Mouse (Mus musculus) brain, embryonic 18.5 days (tissue): ENCODE results near the gene Ccdc71.

Experiments used
- DNase-seq: peaks from one replicate; pipeline ENCODE4 v3.0.0-alpha.2; 2012; ENCODE audit warnings: low read depth, low spot score

Ccdc71 gene

DNA sequence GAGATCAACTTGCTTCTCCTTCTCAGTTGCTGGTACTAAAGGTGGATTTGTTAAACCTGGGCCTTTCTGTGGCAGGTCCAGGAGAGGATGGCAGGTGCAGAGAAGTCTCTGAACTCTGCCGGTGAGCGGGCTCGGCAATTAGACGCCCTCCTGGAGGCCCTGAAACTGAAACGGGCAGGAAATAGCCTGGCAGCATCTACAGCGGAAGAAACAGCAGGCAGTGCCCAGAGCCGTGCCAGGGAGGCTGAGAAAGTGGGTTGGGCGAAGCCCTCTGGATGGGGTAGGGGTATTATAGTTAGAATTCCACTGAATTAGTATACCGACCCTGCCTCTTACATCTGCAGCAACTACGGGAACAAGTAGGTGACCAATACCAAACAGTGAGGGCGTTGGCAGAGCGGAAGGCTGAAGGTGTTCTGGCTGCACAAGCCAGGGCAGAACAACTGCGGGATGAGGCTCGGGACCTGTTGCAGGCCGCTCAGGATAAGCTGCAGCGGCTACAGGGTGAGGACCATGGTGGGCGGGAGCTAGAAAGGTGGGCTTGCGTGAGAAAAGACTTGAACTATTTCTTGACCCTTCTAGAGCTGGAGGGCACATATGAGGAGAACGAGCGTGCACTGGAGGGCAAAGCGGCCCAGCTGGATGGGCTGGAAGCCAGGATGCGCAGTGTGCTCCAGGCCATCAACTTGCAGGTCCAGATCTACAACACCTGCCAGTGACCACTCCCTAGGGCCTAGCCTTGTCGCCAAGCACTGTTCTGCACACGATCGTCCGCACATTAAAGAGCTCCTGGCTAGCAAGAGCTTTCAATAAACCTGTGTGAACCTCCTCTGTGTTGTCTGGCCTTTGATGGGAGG, 29.6 kb downstream of the Ccdc71 start:
- no peak for DNase-seq

- peak; percentile 92 for DNase-seq
Measured at GRCm38 (mm10) chr9:108490559-108491285, 30.4 kb downstream of the Ccdc71 start, which contains the start of gene Usp19. TSS of gene Usp19 (plus strand) at chr9:108490602.

DNA sequence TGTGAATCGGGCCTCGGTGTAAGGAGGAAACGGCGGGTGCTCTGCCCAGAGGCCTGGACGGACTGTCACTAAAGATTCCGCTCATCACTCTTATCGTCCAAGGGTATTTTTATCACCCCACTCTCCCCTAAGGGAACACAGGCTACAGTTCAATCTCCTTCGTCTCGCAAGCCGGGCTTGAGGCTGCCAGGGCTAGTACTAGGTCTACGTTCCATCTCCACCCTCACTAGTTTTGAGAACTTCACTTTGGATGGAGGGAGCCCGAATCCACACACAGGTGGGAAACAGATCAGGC, 30.9 kb downstream of the Ccdc71 start:
- DNase-seq = no peak

DNA sequence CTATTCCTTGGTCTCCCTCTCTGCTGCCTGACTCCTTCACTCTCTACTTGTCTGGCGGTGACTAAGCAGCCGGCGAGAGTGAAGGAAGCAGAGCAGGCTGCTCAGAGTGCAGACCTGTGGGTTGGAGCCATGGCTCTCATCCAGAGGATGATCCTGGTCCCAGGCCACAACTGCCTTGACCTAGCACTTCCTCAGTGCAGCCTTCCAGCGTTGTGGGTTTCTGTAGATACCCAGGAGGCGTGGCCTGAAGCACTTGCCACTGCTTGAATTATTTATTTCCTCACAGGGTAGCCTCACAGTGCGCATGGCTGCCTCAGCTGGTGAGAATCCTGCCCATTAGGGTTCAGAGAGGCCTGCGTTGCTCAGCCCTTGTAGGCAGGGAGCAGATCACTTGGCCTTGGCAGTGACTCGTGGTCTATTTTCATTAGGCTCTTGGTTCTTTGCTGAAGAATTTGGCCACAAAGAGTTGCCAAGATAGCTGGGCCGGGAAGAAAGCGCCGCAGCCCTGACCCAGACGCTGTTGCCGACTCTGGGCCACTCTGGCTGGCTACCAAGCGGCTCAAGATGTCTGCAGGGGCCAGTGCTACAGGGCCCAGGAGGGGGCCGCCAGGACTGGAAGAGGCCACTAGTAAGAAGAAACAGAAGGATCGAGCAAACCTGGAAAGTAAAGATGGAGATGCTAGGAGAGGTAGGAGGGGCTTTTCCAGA, 31.9 kb downstream of the Ccdc71 start:
- no peak for DNase-seq

DNA sequence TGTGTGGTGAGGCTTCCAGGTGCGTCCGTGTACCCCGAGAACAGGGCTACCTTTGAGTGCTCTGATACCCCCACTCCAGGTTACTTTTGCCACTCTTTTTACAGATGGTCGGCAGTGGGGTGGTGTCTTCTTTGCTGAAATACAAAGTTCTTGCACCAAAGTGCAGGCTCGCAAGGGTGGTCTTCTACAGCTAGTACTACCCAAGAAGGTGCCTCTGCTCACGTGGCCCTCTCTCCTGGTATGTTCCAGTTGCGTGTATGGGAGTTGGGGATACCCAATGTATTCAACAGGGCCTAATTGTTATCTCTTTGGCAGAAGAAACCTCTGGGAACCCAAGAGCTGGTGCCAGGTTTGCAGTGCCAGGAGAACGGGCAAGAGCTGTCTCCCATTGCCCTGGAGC, 32.9 kb downstream of the Ccdc71 start:
- DNase-seq = no peak

GRCm38 (mm10) chr9:108494146-108494825, 34.0 kb downstream of the Ccdc71 start:
- DNase-seq = no peak

- DNase-seq = no peak
Measured at GRCm38 (mm10) chr9:108494905-108495304, 34.6 kb downstream of the Ccdc71 start.

DNA sequence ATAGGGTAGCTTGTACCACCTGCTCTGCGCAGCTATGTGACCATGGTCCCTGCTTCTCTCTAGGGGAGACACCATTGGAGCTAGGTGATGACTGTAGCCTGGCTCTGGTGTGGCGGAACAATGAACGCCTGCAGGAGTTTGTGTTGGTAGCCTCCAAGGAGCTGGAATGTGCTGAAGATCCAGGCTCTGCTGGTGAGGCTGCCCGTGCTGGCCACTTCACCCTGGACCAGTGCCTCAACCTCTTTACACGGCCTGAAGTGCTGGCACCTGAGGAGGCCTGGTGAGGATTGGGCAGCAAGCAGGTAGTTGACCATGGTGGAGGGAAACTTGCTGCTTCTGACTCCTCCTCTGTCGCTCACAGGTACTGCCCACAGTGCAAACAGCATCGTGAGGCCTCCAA, 38.9 kb downstream of the Ccdc71 start:
- no peak for DNase-seq

GRCm38 (mm10) chr9:108499943-108500342, 39.6 kb downstream of the Ccdc71 start:
- no peak for DNase-seq

- no peak for DNase-seq
Measured at GRCm38 (mm10) chr9:108506901-108507300, 46.6 kb downstream of the Ccdc71 start.

GRCm38 (mm10) chr9:108507619-108508434, 47.5 kb downstream of the Ccdc71 start, which contains the start of gene Qars:
TSS of gene Qars (plus strand) at chr9:108507706.
- DNase-seq = peak; percentile 90

GRCm38 (mm10) chr9:108508776-108509175, 48.4 kb downstream of the Ccdc71 start:
- DNase-seq = no peak
